Mouse (Mus musculus): ENCODE data around the gene Mpp1. TPM values are rescaled to one million over a fixed set of nuclear protein-coding genes. Genes with fewer than 3 reads are reported as not detected.

Gene Mpp1
- total and polyA plus RNA-seq, 3 experiments, result 14.3 to 263 (median 54.1) TPM

- Histone ChIP-seq H3K27ac (ENCODE audit: control insufficient read depth, low read depth, low read length) (no peak overlapping the region), H3K79me2 (ENCODE audit: control insufficient read depth, insufficient read depth, low read length, poor library complexity) (peaks cover 2% of the 10 kb centered on the region; the same call in 1 of the 2 replicates), H3K9ac (ENCODE audit: control insufficient read depth, low read depth, low read length, poor library complexity, severe bottlenecking) (no peak overlapping the region), H3K9me3 (replicated peaks; ENCODE audit: insufficient read depth, low read length) (no peaks in the 10 kb centered on the region), H3K36me3 (ENCODE audit: control insufficient read depth in 1 of 2, insufficient read depth in 2 of 2, low read length in 2 of 2) (peaks cover 0 to 11% of the 10 kb centered on the region in 2 experiments; a peak in 2 of 4 replicates), H3K4me1 (ENCODE audit: control insufficient read depth in 1 of 2, insufficient read depth in 2 of 2, low read length in 2 of 2) (peaks cover 2 to 3% of the 10 kb centered on the region in 2 experiments; a peak in 3 of 4 replicates), H3K27me3 (ENCODE audit: control insufficient read depth in 1 of 2, insufficient read depth in 2 of 2, low read length in 2 of 2) (no peaks in the 10 kb centered on the region), H3K4me3 (ENCODE audit: control insufficient read depth in 1 of 2, insufficient read depth in 1 of 2, low read depth in 2 of 2, low read length in 2 of 2) (no peak overlapping the region)
- no peak for TF ChIP-seq E2F4 (IDR thresholded peaks at IDR 0.05; ENCODE audit: borderline replicate concordance, low read depth, low read length)
- no peak for TF ChIP-seq MEF2A (IDR thresholded peaks at IDR 0.05; ENCODE audit: extremely low read depth, insufficient replicate concordance, low read depth, low read length, poor library complexity, severe bottlenecking)
- TF ChIP-seq MYB (IDR thresholded peaks at IDR 0.05; ENCODE audit: low read depth, low read length), result no peak
- TF ChIP-seq SIN3A (IDR thresholded peaks at IDR 0.05; ENCODE audit: low read length), result no peak
- no peak for TF ChIP-seq GABPA (IDR thresholded peaks at IDR 0.05; ENCODE audit: low read depth, low read length)
- no peak for TF ChIP-seq ZMIZ1 (IDR thresholded peaks at IDR 0.05; ENCODE audit: low read depth, low read length)
- no peak for TF ChIP-seq TBP (IDR thresholded peaks at IDR 0.05; ENCODE audit: low read depth, low read length)
- TF ChIP-seq CTCF (IDR thresholded peaks at IDR 0.05 in 2 of 3, conservative IDR thresholded peaks at IDR 0.05 in 1 of 3; ENCODE audit: control insufficient read depth in 1 of 3, insufficient read depth in 1 of 3, low read depth in 2 of 3, low read length in 3 of 3, poor library complexity in 1 of 3, severe bottlenecking in 1 of 3), result no peak
- no peak for TF ChIP-seq ELF1 (IDR thresholded peaks at IDR 0.05; ENCODE audit: low read depth, low read length)
- no peak for TF ChIP-seq RAD21 (IDR thresholded peaks at IDR 0.05; ENCODE audit: low read depth, low read length)
- DNase-seq (ENCODE audit: low read depth, low spot score), result no peak
Observed at GRCm38 (mm10) chrX:75128333-75128980, 2.4 kb downstream of the Mpp1 start.

GRCm38 (mm10) chrX:75126893-75127292 is 3.9 kb downstream of the Mpp1 start:
- H3K27me3 ChIP-seq (ENCODE audit: control insufficient read depth in 1 of 2, insufficient read depth in 2 of 2, low read length in 2 of 2), result no peaks in the 10 kb centered on the region
- H3K79me2 ChIP-seq (ENCODE audit: control insufficient read depth, insufficient read depth, low read length, poor library complexity), result peaks cover 2% of the 10 kb centered on the region; the same call in 1 of the 2 replicates
- H3K36me3 ChIP-seq (ENCODE audit: control insufficient read depth in 1 of 2, insufficient read depth in 2 of 2, low read length in 2 of 2), result peaks cover 0 to 11% of the 10 kb centered on the region in 2 experiments; a peak in 2 of 4 replicates
- H3K9ac ChIP-seq (ENCODE audit: control insufficient read depth, low read depth, low read length, poor library complexity, severe bottlenecking), result no peak overlapping the region
- peaks cover 2 to 3% of the 10 kb centered on the region in 2 experiments; a peak in 3 of 4 replicates for H3K4me1 ChIP-seq (ENCODE audit: control insufficient read depth in 1 of 2, insufficient read depth in 2 of 2, low read length in 2 of 2)
- TF ChIP-seq HCFC1 (IDR thresholded peaks at IDR 0.05; ENCODE audit: low read depth, low read length), result no peak
- TF ChIP-seq POLR2AphosphoS5 (IDR thresholded peaks at IDR 0.05; ENCODE audit: borderline replicate concordance, low read depth, low read length), result no peak
- no peak for TF ChIP-seq MAX (IDR thresholded peaks at IDR 0.05; ENCODE audit: low read length)
- TF ChIP-seq ETS1 (IDR thresholded peaks at IDR 0.05; ENCODE audit: low read depth, low read length), result no peak
- TF ChIP-seq GABPA (IDR thresholded peaks at IDR 0.05; ENCODE audit: low read depth, low read length), result no peak
- no peak for TF ChIP-seq MAFK (IDR thresholded peaks at IDR 0.05; ENCODE audit: borderline replicate concordance, low read depth, low read length)
- TF ChIP-seq MXI1 (IDR thresholded peaks at IDR 0.05; ENCODE audit: low read depth, low read length), result no peak
- TF ChIP-seq EP300 (IDR thresholded peaks at IDR 0.05; ENCODE audit: low read depth in 1 of 2, low read length in 2 of 2), result no peak
- no peak for TF ChIP-seq MAZ (IDR thresholded peaks at IDR 0.05; ENCODE audit: low read depth, low read length)
- TF ChIP-seq NRF1 (IDR thresholded peaks at IDR 0.05; ENCODE audit: insufficient read depth, low read depth, low read length, poor library complexity, severe bottlenecking), result no peak
- TF ChIP-seq CHD2 (IDR thresholded peaks at IDR 0.05; ENCODE audit: low read length), result no peak
- TF ChIP-seq E2F4 (IDR thresholded peaks at IDR 0.05; ENCODE audit: borderline replicate concordance, low read depth, low read length), result no peak
- TF ChIP-seq SMC3 (IDR thresholded peaks at IDR 0.05; ENCODE audit: low read depth, low read length), result no peak
- TF ChIP-seq RCOR1 (IDR thresholded peaks at IDR 0.05; ENCODE audit: low read depth, low read length), result no peak
- no peak for TF ChIP-seq MYB (IDR thresholded peaks at IDR 0.05; ENCODE audit: low read depth, low read length)
- no peak for TF ChIP-seq JUND (IDR thresholded peaks at IDR 0.05; ENCODE audit: low read depth, low read length)
- no peak overlapping the region for H3K4me3 ChIP-seq (ENCODE audit: control insufficient read depth in 1 of 2, insufficient read depth in 1 of 2, low read depth in 2 of 2, low read length in 2 of 2)
- H3K9me3 ChIP-seq (replicated peaks; ENCODE audit: insufficient read depth, low read length), result no peaks in the 10 kb centered on the region
- no peak overlapping the region for H3K27ac ChIP-seq (ENCODE audit: control insufficient read depth, low read depth, low read length)
- no peak for DNase-seq (ENCODE audit: low read depth, low spot score)

Data from MEL (cell line).